Mouse (Mus musculus) spleen, adult 2 months (tissue): ENCODE measurements around the gene Htr6.

ENCODE experiments used
- CTCF ChIP-seq: fragments of 200-500 bp; IDR thresholded peaks from 2 replicates; pipeline ENCODE4 v1.5.1; 2011; ENCODE audit warnings: mild to moderate bottlenecking, inconsistent platforms; ENCODE audit not compliant: insufficient read depth, insufficient read length, insufficient replicate concordance; ENCODE audit errors: extremely low read depth
- POLR2A ChIP-seq: fragments of 200-500 bp; IDR thresholded peaks from 2 replicates; pipeline ENCODE4 v1.6.1; 2011; ENCODE audit warnings: low read depth, low read length, inconsistent platforms

DNA sequence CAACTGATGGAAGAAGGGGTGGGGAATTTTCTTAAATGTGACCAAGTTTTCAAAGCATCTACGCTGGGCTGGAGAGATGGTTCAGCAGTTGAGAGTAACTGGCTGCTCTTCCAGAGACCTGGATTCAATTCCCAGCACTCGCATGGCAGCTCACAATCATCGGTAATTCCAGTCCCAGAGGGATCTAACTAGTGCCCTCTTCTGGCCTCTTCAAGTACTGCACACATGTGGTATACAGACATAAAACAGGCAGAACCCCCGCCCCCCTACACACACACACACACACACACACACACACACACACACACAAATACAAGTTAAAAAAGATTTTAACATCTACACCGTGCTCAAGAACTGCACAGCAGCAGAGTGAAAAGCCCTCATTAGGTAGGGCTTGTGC, 40.4 kb upstream of the Htr6 start:
- TF ChIP-seq CTCF (no peak), POLR2A (no peak)
